Mouse (Mus musculus) CH12.LX (cell line): Measurements from ENCODE around the gene Hipk2.

Source experiments
- CHD2 ChIP-seq: IDR thresholded peaks from 2 replicates; pipeline ENCODE4 v1.6.1; 2011; ENCODE audit warnings: low read length, improper control_type of control experiment
- E2F4 ChIP-seq: IDR thresholded peaks from 2 replicates; pipeline ENCODE4 v1.6.1; 2011; ENCODE audit warnings: low read depth, low read length, improper control_type of control experiment; ENCODE audit not compliant: insufficient replicate concordance
- JUND ChIP-seq: conservative IDR thresholded peaks from 2 replicates; pipeline ENCODE4 v1.6.1; 2011; ENCODE audit warnings: low read depth, low read length, improper control_type of control experiment
- MAX ChIP-seq: IDR thresholded peaks from 2 replicates; pipeline ENCODE4 v1.6.1; 2011; ENCODE audit warnings: low read length, improper control_type of control experiment
- POLR2A ChIP-seq: IDR thresholded peaks from 2 replicates; pipeline ENCODE4 v1.6.1; 2011; ENCODE audit warnings: low read depth, mild to moderate bottlenecking, improper control_type of control experiment, low read length
- POLR2AphosphoS2 ChIP-seq: IDR thresholded peaks from 2 replicates; pipeline ENCODE4 v1.6.1; 2011; ENCODE audit warnings: low read depth, low read length, improper control_type of control experiment
- RCOR1 ChIP-seq: conservative IDR thresholded peaks from 2 replicates; pipeline ENCODE4 v1.6.1; 2012; ENCODE audit warnings: low read depth, mild to moderate bottlenecking, inconsistent platforms, low read length, improper control_type of control experiment
- TBP ChIP-seq: conservative IDR thresholded peaks from 2 replicates; pipeline ENCODE4 v1.6.1; 2011; ENCODE audit warnings: low read depth, low read length, improper control_type of control experiment
- TCF12 ChIP-seq: IDR thresholded peaks from 2 replicates; pipeline ENCODE4 v1.6.1; 2014; ENCODE audit warnings: low read depth, mild to moderate bottlenecking, inconsistent platforms, low read length, improper control_type of control experiment
- ZMIZ1 ChIP-seq: IDR thresholded peaks from 2 replicates; pipeline ENCODE4 v1.6.1; 2012; ENCODE audit warnings: low read depth, mild to moderate bottlenecking, inconsistent platforms, low read length, improper control_type of control experiment

DNA sequence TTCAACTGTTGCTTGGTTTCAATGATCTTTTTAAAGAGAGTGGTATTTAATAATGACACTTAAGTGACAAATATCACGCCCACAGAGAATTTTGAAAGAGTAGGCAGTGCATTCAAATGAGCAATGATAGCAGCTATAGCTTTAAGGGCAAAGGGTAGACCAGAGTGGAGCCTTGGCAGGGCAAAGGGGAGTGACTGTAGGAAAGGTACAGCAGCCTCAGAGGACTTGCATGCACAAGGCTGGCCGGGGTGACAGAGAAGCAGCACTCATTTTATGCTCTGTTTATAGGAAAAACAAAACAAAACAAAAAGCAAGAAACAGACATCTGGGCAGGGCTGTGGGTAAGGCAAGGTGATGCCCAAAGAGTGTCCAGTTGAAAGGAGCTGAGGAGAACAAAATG, 5.5 kb upstream of the Hipk2 start:
- no peak for TF ChIP-seq POLR2A
- no peak for TF ChIP-seq RCOR1
- TF ChIP-seq MAX, result no peak
- TF ChIP-seq CHD2, result no peak
- TF ChIP-seq TBP, result no peak
- no peak for TF ChIP-seq POLR2AphosphoS2
- no peak for TF ChIP-seq JUND
- TF ChIP-seq ZMIZ1, result no peak
- TF ChIP-seq E2F4, result no peak
- TF ChIP-seq TCF12, result no peak
